Mouse (Mus musculus) CH12.LX (cell line): ENCODE data around the gene Trim30d. TPM values are rescaled to one million over a fixed set of nuclear protein-coding genes. Genes with fewer than 3 reads are reported as not detected.

Experiments
- E2F4 ChIP-seq: IDR thresholded peaks from 2 replicates; pipeline ENCODE4 v1.6.1; 2011; ENCODE audit warnings: low read depth, low read length, improper control_type of control experiment; ENCODE audit not compliant: insufficient replicate concordance
- GABPA ChIP-seq: IDR thresholded peaks from 2 replicates; pipeline ENCODE4 v1.6.1; 2012; ENCODE audit warnings: low read depth, low read length, improper control_type of control experiment, inconsistent platforms; ENCODE audit not compliant: insufficient replicate concordance
- IRF4 ChIP-seq: IDR thresholded peaks from 2 replicates; pipeline ENCODE4 v1.6.1; 2014; ENCODE audit warnings: low read depth, mild to moderate bottlenecking, inconsistent platforms, low read length, improper control_type of control experiment
- JUND ChIP-seq: conservative IDR thresholded peaks from 2 replicates; pipeline ENCODE4 v1.6.1; 2011; ENCODE audit warnings: low read depth, low read length, improper control_type of control experiment
- MAX ChIP-seq: IDR thresholded peaks from 2 replicates; pipeline ENCODE4 v1.6.1; 2011; ENCODE audit warnings: low read length, improper control_type of control experiment
- MAZ ChIP-seq: IDR thresholded peaks from 2 replicates; pipeline ENCODE4 v1.6.1; 2012; ENCODE audit warnings: low read depth, mild to moderate bottlenecking, inconsistent platforms, low read length, improper control_type of control experiment, moderate library complexity
- MEF2A ChIP-seq: IDR thresholded peaks from 2 replicates; pipeline ENCODE4 v1.6.1; 2014; ENCODE audit warnings: low read depth, mild to moderate bottlenecking, inconsistent platforms, low read length, improper control_type of control experiment, borderline replicate concordance
- PAX5 ChIP-seq: IDR thresholded peaks from 2 replicates; pipeline ENCODE4 v1.6.1; 2012; ENCODE audit warnings: low read length, inconsistent platforms, mixed read lengths
- RCOR1 ChIP-seq: conservative IDR thresholded peaks from 2 replicates; pipeline ENCODE4 v1.6.1; 2012; ENCODE audit warnings: low read depth, mild to moderate bottlenecking, inconsistent platforms, low read length, improper control_type of control experiment
- SMC3 ChIP-seq: IDR thresholded peaks from 2 replicates; pipeline ENCODE4 v1.6.1; 2011; ENCODE audit warnings: low read depth, low read length, improper control_type of control experiment
- UBTF ChIP-seq: IDR thresholded peaks from 2 replicates; pipeline ENCODE4 v1.6.1; 2012; ENCODE audit warnings: low read depth, mild to moderate bottlenecking, inconsistent platforms, low read length, improper control_type of control experiment, moderate library complexity
- USF2 ChIP-seq: conservative IDR thresholded peaks from 2 replicates; pipeline ENCODE4 v1.6.1; 2011; ENCODE audit warnings: low read depth, low read length, improper control_type of control experiment
- ZKSCAN1 ChIP-seq: IDR thresholded peaks from 2 replicates; pipeline ENCODE4 v1.6.1; 2012; ENCODE audit warnings: low read depth, inconsistent platforms, low read length, improper control_type of control experiment, borderline replicate concordance
- polyA plus RNA-seq: library from polyadenylated mRNA; unstranded; fragments of >175 nt; gene quantifications from 2 replicates; pipeline ENCODE4 v1.2.1, GENCODE M21; 2012; ENCODE audit warnings: low read depth; ENCODE audit not compliant: insufficient read length
- total RNA-seq, 2 experiments: library from RNA; depleted of rRNA; stranded (reverse); fragments of 300-350 nt in 1 of 2; fragments of >200 nt in 1 of 2; gene quantifications; 2 replicates each; pipeline ENCODE4 v1.2.3; 2012 to 2014

Gene Trim30d
- total and polyA plus RNA-seq, 3 experiments = 8.3 to 17.3 (median 15.4) TPM

- no peak for TF ChIP-seq PAX5
- peak; percentile 50; the same call in 1 of the 2 replicates for TF ChIP-seq MAZ
- TF ChIP-seq RCOR1 = no peak
- TF ChIP-seq SMC3 = peak; percentile 77
- no peak for TF ChIP-seq MAX
- TF ChIP-seq UBTF = no peak
- no peak for TF ChIP-seq E2F4
- TF ChIP-seq IRF4 = peak; percentile 81
- peak; percentile 24; the same call in 1 of the 2 replicates for TF ChIP-seq MEF2A
- TF ChIP-seq GABPA = no peak
- 0 out of 2 replicates have a peak, but pooled peaks have one; percentile 56 for TF ChIP-seq JUND
- TF ChIP-seq ZKSCAN1 = no peak
- TF ChIP-seq USF2 = no peak
These were observed 61.5 kb downstream of the Trim30d start (continued) for GRCm38 (mm10) chr7:104445961-104446645.

Other genes with a start within 250 kb of the Trim30d start
- gene Trim5, start 219.8 kb downstream of the Trim30d start, total RNA-seq (2012; rRNA removed) = 4.4 and 4.5 TPM in 2 replicates
- 6.5 and 7.0 TPM in 2 replicates for gene Trim5, start 219.8 kb downstream of the Trim30d start, total RNA-seq (2014; rRNA removed)
- gene Trim5, start 219.8 kb downstream of the Trim30d start, polyA plus RNA-seq = 7.8 and 8.9 TPM in 2 replicates
- gene Trim12a, start 192.4 kb downstream of the Trim30d start, total RNA-seq (2012; rRNA removed) = 11.3 and 14.6 TPM in 2 replicates
- gene Trim12a, start 192.4 kb downstream of the Trim30d start, total RNA-seq (2014; rRNA removed) = 18.3 and 20.5 TPM in 2 replicates
- gene Trim12a, start 192.4 kb downstream of the Trim30d start, polyA plus RNA-seq = 33.4 and 36.6 TPM in 2 replicates
- not detected in 2 replicates for gene Trim34b, start 178.4 kb downstream of the Trim30d start, total RNA-seq (2012; rRNA removed)
- gene Trim34b, start 178.4 kb downstream of the Trim30d start, total RNA-seq (2014; rRNA removed) = 0.22 TPM in 1 of 2 replicates, not detected in the other
- gene Trim34b, start 178.4 kb downstream of the Trim30d start, polyA plus RNA-seq = not detected in 2 replicates
- 8.1 and 9.9 TPM in 2 replicates for gene Trim12c, start 154.5 kb downstream of the Trim30d start, total RNA-seq (2012; rRNA removed)
- 17.7 and 19.1 TPM in 2 replicates for gene Trim12c, start 154.5 kb downstream of the Trim30d start, total RNA-seq (2014; rRNA removed)
- gene Trim12c, start 154.5 kb downstream of the Trim30d start, polyA plus RNA-seq = 16.7 and 17.7 TPM in 2 replicates
- 0.97 and 1.1 TPM in 2 replicates for gene Trim30b, start 138.0 kb downstream of the Trim30d start, total RNA-seq (2012; rRNA removed)
- 4.4 and 5.6 TPM in 2 replicates for gene Trim30b, start 138.0 kb downstream of the Trim30d start, total RNA-seq (2014; rRNA removed)
- gene Trim30b, start 138.0 kb downstream of the Trim30d start, polyA plus RNA-seq = 4.6 and 5.3 TPM in 2 replicates
- gene Trim30c, start 107.0 kb downstream of the Trim30d start, total RNA-seq (2012; rRNA removed) = not detected in 2 replicates
- gene Trim30c, start 107.0 kb downstream of the Trim30d start, total RNA-seq (2014; rRNA removed) = 0.12 TPM in 1 of 2 replicates, not detected in the other
- gene Trim30c, start 107.0 kb downstream of the Trim30d start, polyA plus RNA-seq = 0.18 TPM in 1 of 2 replicates, not detected in the other
- 14.1 and 17.1 TPM in 2 replicates for gene Trim30a, start 42.7 kb downstream of the Trim30d start, total RNA-seq (2012; rRNA removed)
- gene Trim30a, start 42.7 kb downstream of the Trim30d start, total RNA-seq (2014; rRNA removed) = 41.6 and 48.3 TPM in 2 replicates
- 35.2 and 36.7 TPM in 2 replicates for gene Trim30a, start 42.7 kb downstream of the Trim30d start, polyA plus RNA-seq
- not detected in 2 replicates for gene Olfr651, start 42.3 kb upstream of the Trim30d start, total RNA-seq (2012; rRNA removed)
- gene Olfr651, start 42.3 kb upstream of the Trim30d start, total RNA-seq (2014; rRNA removed) = not detected in 2 replicates
- not detected in 2 replicates for gene Olfr651, start 42.3 kb upstream of the Trim30d start, polyA plus RNA-seq
- not detected in 2 replicates for gene Olfr652, start 53.1 kb upstream of the Trim30d start, total RNA-seq (2012; rRNA removed)
- gene Olfr652, start 53.1 kb upstream of the Trim30d start, total RNA-seq (2014; rRNA removed) = not detected in 2 replicates
- gene Olfr652, start 53.1 kb upstream of the Trim30d start, polyA plus RNA-seq = not detected in 2 replicates
- not detected in 2 replicates for gene Olfr653, start 69.5 kb upstream of the Trim30d start, total RNA-seq (2012; rRNA removed)
- gene Olfr653, start 69.5 kb upstream of the Trim30d start, total RNA-seq (2014; rRNA removed) = not detected in 2 replicates
- gene Olfr653, start 69.5 kb upstream of the Trim30d start, polyA plus RNA-seq = not detected in 2 replicates
- not detected in 2 replicates for gene Olfr654, start 79.2 kb upstream of the Trim30d start, total RNA-seq (2012; rRNA removed)
- not detected in 2 replicates for gene Olfr654, start 79.2 kb upstream of the Trim30d start, total RNA-seq (2014; rRNA removed)
- gene Olfr654, start 79.2 kb upstream of the Trim30d start, polyA plus RNA-seq = not detected in 2 replicates
- gene Olfr655, start 93.9 kb upstream of the Trim30d start, total RNA-seq (2012; rRNA removed) = not detected in 2 replicates
- gene Olfr655, start 93.9 kb upstream of the Trim30d start, total RNA-seq (2014; rRNA removed) = not detected in 2 replicates
- 0.76 and 0.80 TPM in 2 replicates for gene Olfr655, start 93.9 kb upstream of the Trim30d start, polyA plus RNA-seq
- gene Olfr656, start 106.1 kb upstream of the Trim30d start, total RNA-seq (2012; rRNA removed) = not detected in 2 replicates
- not detected in 2 replicates for gene Olfr656, start 106.1 kb upstream of the Trim30d start, total RNA-seq (2014; rRNA removed)
- not detected in 2 replicates for gene Olfr656, start 106.1 kb upstream of the Trim30d start, polyA plus RNA-seq
- not detected in 2 replicates for gene Olfr657, start 116.9 kb upstream of the Trim30d start, total RNA-seq (2012; rRNA removed)
- gene Olfr657, start 116.9 kb upstream of the Trim30d start, total RNA-seq (2014; rRNA removed) = not detected in 2 replicates
- not detected in 2 replicates for gene Olfr657, start 116.9 kb upstream of the Trim30d start, polyA plus RNA-seq
- gene Olfr658, start 139.5 kb upstream of the Trim30d start, total RNA-seq (2012; rRNA removed) = not detected in 2 replicates
- gene Olfr658, start 139.5 kb upstream of the Trim30d start, total RNA-seq (2014; rRNA removed) = not detected in 2 replicates
- not detected in 2 replicates for gene Olfr658, start 139.5 kb upstream of the Trim30d start, polyA plus RNA-seq
- not detected in 2 replicates for gene Olfr659, start 158.9 kb upstream of the Trim30d start, total RNA-seq (2012; rRNA removed)
- gene Olfr659, start 158.9 kb upstream of the Trim30d start, total RNA-seq (2014; rRNA removed) = not detected in 2 replicates
- not detected in 2 replicates for gene Olfr659, start 158.9 kb upstream of the Trim30d start, polyA plus RNA-seq
- not detected in 2 replicates for gene Olfr661, start 178.7 kb upstream of the Trim30d start, total RNA-seq (2012; rRNA removed)
- not detected in 2 replicates for gene Olfr661, start 178.7 kb upstream of the Trim30d start, total RNA-seq (2014; rRNA removed)
- gene Olfr661, start 178.7 kb upstream of the Trim30d start, polyA plus RNA-seq = not detected in 2 replicates